Mouse (Mus musculus) heart, embryonic 14.5 days (tissue): Measurements from ENCODE around the gene Ldlrap1. TPM values are rescaled to one million over a fixed set of nuclear protein-coding genes. Genes with fewer than 3 reads are reported as not detected.

Experiments
- ATAC-seq: fragments of 200-750 bp; cut with Nextera tagmentation; 2 replicates; pipeline ENCODE4 v1.8.0; 2017; ENCODE audit warnings: low read depth, moderate TSS enrichment; ENCODE audit not compliant: insufficient number of reproducible peaks, insufficient read depth, low FRiP score
- H3K27ac ChIP-seq, 2 experiments: fragments of 200-500 bp in 1 of 2; fragments of 300-500 bp in 1 of 2; sonication (generic) in 1 of 2; replicated peaks in 1 of 2; 2 replicates each; pipeline ENCODE4 v1.5.1; 2012 to 2014; ENCODE audit warnings: low read depth in 2 of 2, low read length in 2 of 2, control low read depth in 1 of 2, mild to moderate bottlenecking in 1 of 2, mixed read lengths in 1 of 2; ENCODE audit not compliant: control insufficient read depth in 1 of 2, insufficient read depth in 1 of 2
- H3K27me3 ChIP-seq: fragments of 300-500 bp; sonication (generic); 2 replicates; pipeline ENCODE4 v1.6.1; 2014; ENCODE audit warnings: mild to moderate bottlenecking, low read length, control low read depth; ENCODE audit not compliant: control insufficient read depth, insufficient read depth
- H3K36me3 ChIP-seq: fragments of 300-500 bp; sonication (generic); 2 replicates; pipeline ENCODE4 v1.6.1; 2014; ENCODE audit warnings: mild to moderate bottlenecking, control low read depth, low read length, mixed read lengths; ENCODE audit not compliant: control insufficient read depth, insufficient read depth
- H3K4me1 ChIP-seq, 2 experiments: fragments of 200-500 bp in 1 of 2; fragments of 300-500 bp in 1 of 2; sonication (generic) in 1 of 2; 2 replicates each; pipeline ENCODE4 v1.6.1; 2012 to 2014; ENCODE audit warnings: low read length in 2 of 2, control low read depth in 1 of 2, mixed read lengths in 1 of 2; ENCODE audit not compliant: control insufficient read depth in 2 of 2, insufficient read depth in 2 of 2
- H3K4me2 ChIP-seq: fragments of 300-500 bp; sonication (generic); 2 replicates; pipeline ENCODE4 v1.6.1; 2014; ENCODE audit warnings: mild to moderate bottlenecking, low read length
- H3K4me3 ChIP-seq, 2 experiments: fragments of 200-500 bp in 1 of 2; fragments of 300-500 bp in 1 of 2; sonication (generic) in 1 of 2; 2 replicates each; pipeline ENCODE4 v1.5.1; 2012 to 2014; ENCODE audit warnings: low read length in 2 of 2, mild to moderate bottlenecking in 2 of 2, control low read depth in 1 of 2, low read depth in 1 of 2, moderate library complexity in 1 of 2; ENCODE audit not compliant: control insufficient read depth in 1 of 2, insufficient read depth in 1 of 2
- H3K9ac ChIP-seq: fragments of 300-500 bp; sonication (generic); 2 replicates; pipeline ENCODE4 v1.6.1; 2014; ENCODE audit warnings: mild to moderate bottlenecking, low read length
- H3K9me3 ChIP-seq: fragments of 300-500 bp; sonication (generic); 2 replicates; pipeline ENCODE4 v1.6.1; 2016; ENCODE audit warnings: low read length, control low read depth; ENCODE audit not compliant: control insufficient read depth
- WGBS: fragments of 180-500 bp; shearing (Covaris S2); extraction: QIAGEN DNeasy Blood & Tissue Kit; methylation state at CpG from one replicate; pipeline ENCODE4 v1.1.7; 2014; 5-methylcytosine and 5-hydroxymethylcytosine counted together
- polyA plus RNA-seq: library from polyadenylated mRNA; unstranded; fragments of >200 nt; fragmentation: Nextera tagmentation; extraction: Ambion mirVana; gene quantifications from 2 replicates; pipeline ENCODE4 v1.2.1, GENCODE M21; 2014

Ldlrap1 gene
- polyA plus RNA-seq, 1 experiment from 2014 or later = 12.3 TPM

DNA sequence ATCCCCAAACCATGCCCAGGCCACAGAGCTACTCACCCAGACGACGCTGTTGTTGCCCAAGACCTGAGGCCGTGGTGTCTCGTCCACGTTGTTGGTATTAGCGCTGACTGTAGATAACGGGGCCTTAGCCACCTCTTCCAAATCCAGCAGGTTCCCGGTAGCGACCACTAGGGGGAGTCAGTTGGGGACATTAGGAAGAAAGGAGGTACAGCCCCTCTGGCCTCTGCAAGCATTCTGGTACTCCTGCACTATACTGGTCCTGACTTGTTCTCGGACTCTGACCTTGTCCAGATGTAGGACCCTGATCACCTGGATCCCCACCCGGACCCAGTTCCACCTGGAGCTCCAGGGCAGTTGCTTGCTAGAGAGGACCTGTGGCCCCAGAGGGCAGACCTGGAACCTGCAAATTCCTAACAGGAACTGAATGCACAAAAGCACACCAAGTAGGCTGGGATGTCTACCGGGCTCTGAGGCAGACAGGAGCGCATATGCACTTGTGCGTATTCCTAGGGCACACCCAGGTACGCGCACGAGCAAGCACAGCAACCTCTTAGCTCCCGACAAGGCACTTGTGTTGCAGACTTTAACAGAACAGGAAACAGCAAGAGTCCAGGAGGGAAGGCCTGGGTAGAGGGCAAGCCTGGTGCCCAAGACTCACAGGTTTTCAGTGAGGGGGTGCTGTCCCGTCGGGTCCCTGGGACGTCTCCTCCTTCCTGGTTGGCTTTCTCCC is 18.4 kb downstream of the Ldlrap1 start:
- ATAC-seq = no peak
- WGBS = 65% methylated on average over 21 of the region's 21 CpGs
- no peaks in the 10 kb centered on the region for H3K9me3 ChIP-seq

DNA sequence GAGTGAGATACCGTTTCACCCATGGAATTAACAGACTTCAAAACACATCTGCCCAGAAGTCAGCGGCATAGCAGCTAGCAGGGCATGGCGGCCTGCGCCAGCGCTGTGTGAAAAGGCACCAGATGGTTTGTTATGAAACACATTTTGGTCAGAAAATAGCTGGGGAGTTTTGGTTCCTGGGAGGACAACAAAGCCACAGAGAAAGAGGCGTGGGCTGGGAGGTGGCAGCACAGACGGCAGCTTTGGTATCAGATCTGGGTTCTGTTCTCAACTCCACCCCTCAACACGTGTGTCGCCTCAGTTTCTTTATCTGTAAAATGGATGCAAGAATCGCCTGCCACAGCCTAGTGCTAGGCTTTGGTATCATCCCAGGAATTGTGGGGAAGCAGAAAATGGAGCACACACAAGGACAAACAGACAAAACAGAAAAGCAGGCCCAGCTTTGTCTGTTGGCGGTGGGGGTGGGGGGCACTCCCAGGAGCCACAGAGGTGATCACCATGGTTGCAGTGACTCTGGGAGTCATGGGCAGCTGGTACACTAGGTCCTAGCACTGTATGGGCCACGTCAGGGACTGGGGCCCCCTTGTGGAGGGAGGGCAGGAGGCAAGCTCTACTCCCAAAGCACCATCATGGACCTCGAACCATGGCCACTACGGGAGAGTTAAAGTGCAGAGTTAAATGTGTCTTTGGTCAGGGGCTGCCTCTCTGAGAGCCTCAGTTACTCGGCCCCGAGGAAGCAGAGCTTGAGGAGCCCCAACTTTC is 21.7 kb downstream of the Ldlrap1 start:
- Histone ChIP-seq H3K4me2 (no peak overlapping the region), H3K9ac (no peak overlapping the region), H3K36me3 (peaks cover 44% of the 10 kb centered on the region), H3K4me3 (no peak overlapping the region), H3K27ac (no peak overlapping the region), H3K9me3 (no peaks in the 10 kb centered on the region), H3K4me1 (peaks cover 10 to 18% of the 10 kb centered on the region in 2 experiments), H3K27me3 (no peaks in the 10 kb centered on the region)
- no peak for ATAC-seq
- 80% methylated on average over 16 of the region's 16 CpGs for WGBS

More for the DNA sequence above, 18.4 kb downstream of the Ldlrap1 start:
- no peaks in the 10 kb centered on the region for H3K27me3 ChIP-seq
- peaks cover 40% of the 10 kb centered on the region for H3K36me3 ChIP-seq
- H3K9ac ChIP-seq = no peak overlapping the region
- no peak overlapping the region for H3K4me2 ChIP-seq
- H3K4me1 ChIP-seq = peaks cover 23 to 31% of the 10 kb centered on the region in 2 experiments
- H3K27ac ChIP-seq = no peak overlapping the region
- no peak overlapping the region for H3K4me3 ChIP-seq

DNA sequence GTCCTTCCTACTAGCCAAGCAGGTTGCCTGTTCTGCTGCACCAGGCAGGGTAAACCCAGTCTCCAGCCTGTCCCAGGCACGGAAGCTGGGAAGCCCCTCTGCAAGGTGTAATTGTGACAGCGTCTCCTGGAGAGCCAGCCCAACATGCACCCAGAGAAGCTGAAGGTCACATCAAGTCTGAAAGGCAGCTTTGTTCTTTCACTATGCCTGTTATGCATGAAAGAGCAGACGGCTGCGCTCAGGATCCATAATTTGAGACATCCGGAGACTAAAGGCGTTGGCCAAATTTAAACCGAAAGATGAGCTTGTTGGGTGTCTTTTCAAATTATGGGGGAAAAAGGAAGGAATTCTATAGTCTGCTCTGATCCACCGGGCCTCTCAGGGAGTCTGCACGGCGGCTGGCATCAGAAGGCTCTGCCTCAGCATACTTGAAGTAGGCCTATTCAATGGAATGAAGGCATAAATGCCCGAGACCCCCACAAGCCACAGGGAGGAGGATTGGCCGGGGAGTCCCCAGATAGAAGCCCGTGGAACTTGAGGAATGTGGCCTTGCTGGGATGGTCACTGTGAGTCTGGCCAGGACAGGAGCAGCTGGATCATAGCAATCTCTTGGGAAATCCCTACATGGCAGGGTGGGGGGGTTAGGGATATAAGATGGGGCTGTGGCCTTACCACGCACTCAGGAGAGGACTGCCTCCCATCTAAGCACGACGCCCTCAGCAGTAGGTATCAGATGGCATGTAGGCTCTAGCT is 23.8 kb downstream of the Ldlrap1 start:
- Histone ChIP-seq H3K4me3 (no peak overlapping the region), H3K36me3 (peaks cover 42% of the 10 kb centered on the region), H3K4me1 (peaks cover 8 to 12% of the 10 kb centered on the region in 2 experiments), H3K27ac (peak overlapping the region in 1 of 2 experiments; percentile 21; a peak in 1 of 4 replicates), H3K9ac (no peak overlapping the region), H3K9me3 (no peaks in the 10 kb centered on the region), H3K4me2 (no peak overlapping the region), H3K27me3 (no peaks in the 10 kb centered on the region)
- ATAC-seq = no peak
- WGBS = 48% methylated on average over 16 of the region's 16 CpGs

DNA sequence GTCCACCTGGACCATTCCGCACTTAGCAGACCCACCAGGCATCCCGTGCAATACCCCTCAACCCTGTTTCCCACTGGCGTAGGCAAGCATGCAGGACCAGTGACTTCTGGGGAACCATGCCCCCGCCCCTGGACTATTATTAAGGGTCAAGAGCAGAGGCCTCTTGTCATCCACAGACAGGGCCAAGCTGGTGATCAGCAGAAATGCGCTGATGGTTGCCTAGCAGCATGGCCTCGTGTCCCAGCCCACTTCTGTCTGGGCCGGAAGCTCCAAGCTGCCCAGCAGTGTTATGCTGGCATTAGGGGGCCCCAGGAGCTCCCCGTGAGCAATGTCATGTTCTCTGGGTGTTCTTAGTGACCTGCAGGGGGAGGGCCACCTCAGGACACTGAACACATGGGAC is 25.9 kb downstream of the Ldlrap1 start:
- no peak for ATAC-seq
- H3K9ac ChIP-seq = no peak overlapping the region
- H3K27ac ChIP-seq = no peak overlapping the region
- no peak overlapping the region for H3K4me2 ChIP-seq
- H3K36me3 ChIP-seq = peaks cover 23% of the 10 kb centered on the region
- H3K4me1 ChIP-seq = peaks cover 8 to 12% of the 10 kb centered on the region in 2 experiments
- 69% methylated on average over 8 of the region's 8 CpGs for WGBS
- H3K4me3 ChIP-seq = no peak overlapping the region
- H3K9me3 ChIP-seq = no peaks in the 10 kb centered on the region
- no peaks in the 10 kb centered on the region for H3K27me3 ChIP-seq

DNA sequence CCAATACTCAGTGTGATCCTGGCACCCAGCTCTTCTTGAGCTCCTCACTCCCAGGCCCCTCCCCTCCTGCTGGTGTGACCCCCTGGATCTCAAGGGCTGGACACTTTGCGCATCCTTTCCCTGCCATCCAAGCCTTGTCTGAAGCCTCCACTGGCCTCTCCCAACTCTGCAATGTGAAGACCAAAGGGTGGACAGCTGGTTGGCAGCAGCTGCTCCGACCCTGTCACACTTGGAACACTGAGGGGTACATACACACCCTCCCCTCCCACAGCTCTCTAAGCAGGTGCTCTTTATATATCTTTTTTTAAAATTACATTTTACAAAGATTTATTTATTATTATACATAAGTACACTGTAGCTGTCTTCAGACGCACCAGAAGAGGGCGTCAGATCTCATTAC is 27.6 kb downstream of the Ldlrap1 start:
- Histone ChIP-seq H3K4me2 (no peak overlapping the region), H3K27me3 (no peaks in the 10 kb centered on the region), H3K9me3 (no peaks in the 10 kb centered on the region), H3K9ac (no peak overlapping the region), H3K27ac (no peak overlapping the region), H3K36me3 (peaks cover 5% of the 10 kb centered on the region; the same call in 1 of the 2 replicates), H3K4me3 (no peak overlapping the region), H3K4me1 (peaks cover 8 to 12% of the 10 kb centered on the region in 2 experiments)
- 91% methylated on average over 4 of the region's 4 CpGs for WGBS
- no peak for ATAC-seq

DNA sequence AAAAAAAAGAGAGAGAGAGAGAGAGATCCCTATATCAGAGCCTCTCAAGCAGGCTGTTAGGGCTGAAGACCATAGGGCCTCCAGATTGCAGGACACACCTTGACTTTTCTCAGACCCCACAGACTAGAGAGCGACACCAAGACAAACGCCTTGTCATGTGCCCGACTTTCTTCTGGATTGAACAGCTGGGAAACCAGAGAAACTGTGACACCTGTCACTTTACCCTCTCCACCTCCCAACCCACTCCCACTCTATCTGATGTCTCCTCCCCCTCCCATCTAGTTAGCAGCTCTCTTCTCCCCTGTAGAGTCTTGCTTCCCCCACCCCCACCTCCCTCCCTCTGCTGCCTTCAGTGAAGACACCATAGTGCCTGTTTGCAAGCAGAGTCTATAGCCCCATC is 28.3 kb downstream of the Ldlrap1 start:
- H3K4me3 ChIP-seq = no peak overlapping the region
- no peak for ATAC-seq
- peaks cover 10 to 15% of the 10 kb centered on the region in 2 experiments for H3K4me1 ChIP-seq
- H3K27me3 ChIP-seq = no peaks in the 10 kb centered on the region
- H3K9ac ChIP-seq = no peak overlapping the region
- peaks cover 4% of the 10 kb centered on the region; the same call in 1 of the 2 replicates for H3K36me3 ChIP-seq
- H3K4me2 ChIP-seq = no peak overlapping the region
- no peaks in the 10 kb centered on the region for H3K9me3 ChIP-seq
- WGBS = 75% methylated on average over 3 of the region's 3 CpGs
- no peak overlapping the region for H3K27ac ChIP-seq

DNA sequence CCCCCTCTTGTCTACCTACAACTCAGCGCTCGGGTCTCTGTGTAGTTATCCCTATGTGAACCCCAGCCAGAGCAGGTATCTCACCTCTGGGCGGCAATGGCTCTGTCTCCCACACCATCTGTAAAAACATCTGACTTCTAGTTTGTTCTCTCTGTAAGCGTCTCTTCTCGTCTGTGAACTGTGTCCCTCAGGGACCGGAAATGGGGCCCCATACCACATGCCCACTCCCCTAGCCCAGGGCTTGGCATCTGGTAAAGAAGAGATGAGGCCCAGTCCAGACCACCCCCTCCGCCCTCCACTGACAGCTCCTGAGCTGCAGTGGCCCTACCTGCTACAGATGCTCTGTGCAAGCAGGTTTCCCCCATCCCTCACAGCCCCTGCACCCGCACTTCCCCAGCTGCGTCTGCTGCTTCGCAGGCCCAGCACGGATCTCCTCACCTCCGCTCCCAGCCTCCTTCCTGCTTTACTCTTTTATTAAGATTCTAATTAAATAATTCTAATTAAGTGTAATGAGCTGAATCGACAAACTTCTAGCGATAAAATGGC is 30.4 kb downstream of the Ldlrap1 start:
- WGBS = 70% methylated on average over 14 of the region's 14 CpGs
- Histone ChIP-seq H3K9me3 (no peaks in the 10 kb centered on the region), H3K4me2 (no peak overlapping the region), H3K27ac (no peak overlapping the region), H3K27me3 (no peaks in the 10 kb centered on the region), H3K4me3 (no peak overlapping the region), H3K4me1 (peaks cover 9 to 18% of the 10 kb centered on the region in 2 experiments), H3K36me3 (no peaks in the 10 kb centered on the region), H3K9ac (no peak overlapping the region)
- ATAC-seq = no peak
